Mouse (Mus musculus) B cell, adult 62 days (primary cell): ENCODE measurements around the gene Hspa12a. TPM values are rescaled to one million over a fixed set of nuclear protein-coding genes. Genes with fewer than 3 reads are reported as not detected.

ENCODE experiments used
- total RNA-seq: library from RNA; stranded (reverse); gene quantifications from 4 replicates; pipeline ENCODE4 v1.2.4, GENCODE M21; 2023

Hspa12a gene
- 3.9 to 5.1 TPM (median 4.6 TPM) in 4 replicates for total RNA-seq

GRCm38 (mm10) chr19:58942841-58943828 is at the start of gene Hspa12a, which contains the start of gene Eno4:
Gene Hspa12a (minus strand): TSS chr19:58943654.
Gene Eno4 (plus strand): TSS chr19:58943425.

GRCm38 (mm10) chr19:58794284-58794683 is 149.2 kb downstream of the Hspa12a start, which contains the start of gene 1700019N19Rik:
Gene 1700019N19Rik (minus strand): TSS chr19:58794461.

GRCm38 (mm10) chr19:58759423-58759822 is 184.0 kb downstream of the Hspa12a start, which contains the start of gene Pnliprp2:
Gene Pnliprp2 (plus strand): TSS chr19:58759719.

Other genes with a start within 250 kb of the Hspa12a start
- gene Pnliprp1, start 214.8 kb downstream of the Hspa12a start, total RNA-seq: not detected in 4 replicates
- gene Pnliprp2, start 183.9 kb downstream of the Hspa12a start, total RNA-seq: 0.36 TPM in 1 of 4 replicates, not detected in the others
- gene 1700019N19Rik, start 149.2 kb downstream of the Hspa12a start, total RNA-seq: not detected in 4 replicates
- gene Eno4, start 229 bp downstream of the Hspa12a start, total RNA-seq: not detected in 4 replicates
- 0.15 to 0.31 TPM (median 0.23 TPM) in 4 replicates for gene Shtn1, start 132.4 kb upstream of the Hspa12a start, total RNA-seq
- gene Vax1, start 226.4 kb upstream of the Hspa12a start, total RNA-seq: not detected in 4 replicates